Mouse (Mus musculus) cerebellum, adult 2 months (tissue): ENCODE measurements around the gene Kcnd3. TPM values are rescaled to one million over a fixed set of nuclear protein-coding genes. Genes with fewer than 3 reads are reported as not detected.
A peak's percentile ranks its signal among the peaks of the same experiment; 100 is the strongest.

ENCODE experiments used
- DNase-seq, 2 experiments: peaks; one replicate each; pipeline ENCODE4 v3.0.0; 2021
- H3K27ac ChIP-seq: fragments of 200-500 bp; 2 replicates; pipeline ENCODE4 v1.5.1; 2012; ENCODE audit warnings: low read length, control low read depth, inconsistent platforms; ENCODE audit not compliant: insufficient read depth
- H3K27me3 ChIP-seq: fragments of 200-500 bp; 2 replicates; pipeline ENCODE4 v1.6.1; 2012; ENCODE audit warnings: inconsistent platforms, mild to moderate bottlenecking, low read length, moderate library complexity; ENCODE audit not compliant: control insufficient read depth, insufficient read depth
- H3K4me1 ChIP-seq: fragments of 200-500 bp; 2 replicates; pipeline ENCODE4 v1.6.1; 2011; ENCODE audit warnings: low read length; ENCODE audit not compliant: control insufficient read depth, insufficient read depth
- H3K4me3 ChIP-seq: fragments of 200-500 bp; replicated peaks from 2 replicates; pipeline ENCODE3; 2011; ENCODE audit warnings: mild to moderate bottlenecking, low read depth, low read length, control low read depth; ENCODE audit not compliant: insufficient read depth
- CTCF ChIP-seq: fragments of 200-500 bp; IDR thresholded peaks from 2 replicates; pipeline ENCODE4 v1.5.1; 2011; ENCODE audit warnings: low read depth, mild to moderate bottlenecking, control low read depth, low read length, moderate library complexity, borderline replicate concordance; ENCODE audit not compliant: insufficient read depth
- POLR2A ChIP-seq: fragments of 200-500 bp; IDR thresholded peaks from 2 replicates; pipeline ENCODE4 v1.6.1; 2011; ENCODE audit warnings: low read length, control low read depth, borderline replicate concordance; ENCODE audit not compliant: insufficient read depth
- WGBS: fragments of 180-500 bp; shearing (Covaris S2); methylation state at CpG from one replicate; pipeline ENCODE4 v1.1.7; 2018; 5-methylcytosine and 5-hydroxymethylcytosine counted together
- polyA plus RNA-seq: library from polyadenylated mRNA; depleted of rRNA; stranded (reverse); fragments of >200 nt; gene quantifications from 2 replicates; pipeline ENCODE4 v1.2.3, GENCODE M21; 2012

Gene Kcnd3
- polyA plus RNA-seq, 1 experiment = 29.2 TPM

DNA sequence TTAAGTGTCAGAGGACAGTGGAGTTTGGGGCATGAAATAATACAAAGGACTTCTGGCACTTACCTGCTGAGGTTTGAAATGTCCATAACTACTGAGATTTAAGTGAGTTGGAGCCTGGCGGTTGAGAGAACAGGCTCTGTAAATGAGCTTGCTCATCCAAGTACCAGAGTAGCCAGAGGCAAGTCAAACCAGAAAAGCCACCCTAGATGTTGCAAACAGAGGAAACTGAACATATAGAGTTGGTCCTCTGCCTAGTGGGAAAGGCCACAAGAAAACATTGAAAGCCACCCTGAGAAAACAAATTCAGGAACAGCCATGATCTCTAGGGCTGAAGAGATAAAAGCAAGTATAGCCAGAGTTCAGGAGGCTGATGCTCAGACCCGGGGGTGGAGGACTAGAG is 121.0 kb downstream of the Kcnd3 start:
- 95% methylated on average over 2 of the region's 2 CpGs for WGBS
- H3K4me3 ChIP-seq = no peak overlapping the region
- peaks cover 11% of the 10 kb centered on the region for H3K4me1 ChIP-seq
- no peak for TF ChIP-seq CTCF
- no peak for TF ChIP-seq POLR2A
- no peaks in the 10 kb centered on the region for H3K27me3 ChIP-seq
- H3K27ac ChIP-seq = no peak overlapping the region
- no peak for DNase-seq

DNA sequence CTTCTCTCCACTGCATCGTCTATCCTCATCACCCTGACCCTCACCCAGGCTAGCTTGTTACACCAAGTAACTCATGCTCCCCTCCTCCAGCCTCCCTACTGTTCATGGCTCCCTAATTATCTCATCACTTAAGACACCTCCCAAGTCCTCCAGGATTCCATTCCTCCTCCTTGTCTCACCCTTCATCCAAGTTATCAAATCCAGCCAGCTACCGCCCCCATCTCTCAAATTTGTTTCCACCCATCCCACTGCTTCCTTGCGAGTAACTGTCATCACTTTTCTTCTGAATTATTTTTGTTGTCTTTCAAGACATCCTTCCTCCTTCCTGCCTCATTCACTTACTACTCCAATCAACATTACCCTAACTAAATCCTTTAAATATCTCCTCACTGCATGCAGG is 126.2 kb downstream of the Kcnd3 start:
- Histone ChIP-seq H3K4me3 (no peak overlapping the region), H3K27ac (no peak overlapping the region), H3K27me3 (no peaks in the 10 kb centered on the region), H3K4me1 (peaks cover 4% of the 10 kb centered on the region; the same call in 1 of the 2 replicates)
- no peak for TF ChIP-seq POLR2A
- no peak for TF ChIP-seq CTCF
- 86% methylated on average over 3 of the region's 3 CpGs for WGBS
- DNase-seq = no peak

DNA sequence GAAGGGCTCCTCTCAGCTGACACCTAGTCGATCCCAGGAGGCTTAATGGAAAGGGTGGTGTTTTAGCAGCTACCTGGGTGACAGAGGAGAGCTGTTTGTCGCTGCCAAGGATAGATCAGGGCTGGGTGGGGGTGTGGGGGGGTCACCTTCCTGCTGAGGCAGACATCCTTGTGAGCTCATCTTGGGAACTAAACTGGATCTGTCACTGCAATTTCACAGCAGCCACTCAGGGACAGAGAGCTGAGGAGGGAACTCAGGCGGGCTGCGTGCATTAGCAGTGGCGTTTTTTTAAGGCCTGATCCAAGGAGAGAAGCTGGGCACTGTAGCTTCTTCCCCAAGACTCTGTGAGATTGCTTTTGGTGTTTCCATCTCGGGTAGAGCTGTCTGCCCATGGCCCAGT is 129.0 kb downstream of the Kcnd3 start:
- 65% methylated on average over 6 of the region's 6 CpGs for WGBS
- Histone ChIP-seq H3K27ac (no peak overlapping the region), H3K4me1 (peaks cover 7% of the 10 kb centered on the region), H3K27me3 (no peaks in the 10 kb centered on the region), H3K4me3 (no peak overlapping the region)
- DNase-seq = no peak
- no peak for TF ChIP-seq CTCF
- no peak for TF ChIP-seq POLR2A

GRCm38 (mm10) chr3:105585734-105586159 is 133.6 kb downstream of the Kcnd3 start:
- 48% methylated on average over 4 of the region's 4 CpGs for WGBS
- Histone ChIP-seq H3K4me3 (no peak overlapping the region), H3K27ac (no peak overlapping the region), H3K4me1 (peaks cover 17% of the 10 kb centered on the region), H3K27me3 (no peaks in the 10 kb centered on the region)
- no peak for DNase-seq
- TF ChIP-seq POLR2A (no peak), CTCF (no peak)

DNA sequence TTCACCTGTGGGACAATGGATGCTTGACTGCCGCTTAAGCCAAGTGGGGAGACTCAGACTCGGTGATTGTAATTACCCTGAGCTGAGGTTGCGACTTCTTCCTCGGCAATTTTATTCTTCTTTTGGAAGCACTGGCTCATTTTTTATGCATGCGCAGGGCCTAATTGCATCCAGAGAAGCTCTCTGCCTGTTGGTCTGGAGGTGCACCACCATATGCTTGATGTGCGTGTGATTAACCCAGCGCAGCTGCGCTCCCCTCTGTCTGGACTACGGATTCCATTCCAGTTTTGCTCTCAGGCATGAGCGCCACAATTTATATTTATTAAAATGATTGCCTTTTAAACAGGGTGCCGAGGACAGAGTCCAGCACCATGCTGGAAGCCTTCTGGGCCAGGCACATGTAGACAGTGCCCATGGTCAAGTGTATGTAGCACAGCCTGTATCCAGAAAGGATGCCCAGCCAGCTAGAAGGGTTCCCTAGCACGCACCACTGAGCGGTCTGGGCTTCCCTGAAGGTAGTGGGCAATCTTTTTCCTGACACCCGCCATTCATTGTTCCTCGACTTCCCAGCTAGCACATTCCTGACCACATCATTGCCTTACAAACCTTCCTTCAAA is 138.0 kb downstream of the Kcnd3 start:
- TF ChIP-seq CTCF (no peak), POLR2A (no peak)
- H3K4me1 ChIP-seq = peaks cover 34% of the 10 kb centered on the region
- no peak overlapping the region for H3K27ac ChIP-seq
- no peak overlapping the region for H3K4me3 ChIP-seq
- H3K27me3 ChIP-seq = no peaks in the 10 kb centered on the region
- 84% methylated on average over 15 of the region's 15 CpGs for WGBS
- no peak for DNase-seq

DNA sequence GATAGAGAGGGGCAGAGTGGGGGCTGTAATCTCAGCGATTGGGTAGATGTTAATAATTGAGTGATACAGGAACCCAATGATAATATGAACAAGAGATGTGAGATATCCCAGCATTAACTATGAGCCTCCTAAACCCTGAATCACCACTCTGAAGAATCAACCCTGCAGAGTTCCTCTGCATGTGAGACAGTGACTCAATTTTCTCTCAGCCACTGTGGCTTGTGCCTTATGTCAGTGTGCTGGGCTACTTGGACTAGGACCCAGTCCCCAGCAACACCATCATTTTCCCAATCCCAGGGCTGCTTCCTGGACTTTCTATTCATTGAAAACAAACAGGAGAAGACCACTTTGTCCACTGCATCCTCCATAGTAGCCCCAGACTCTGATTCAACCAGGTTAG is 139.6 kb downstream of the Kcnd3 start:
- no peak for DNase-seq
- 92% methylated on average over 1 of the region's 1 CpGs for WGBS
- peaks cover 32% of the 10 kb centered on the region for H3K4me1 ChIP-seq
- 0 out of 2 replicates have a peak overlapping the region, but pooled peaks have one; percentile 11 for H3K27ac ChIP-seq
- H3K27me3 ChIP-seq = no peaks in the 10 kb centered on the region
- H3K4me3 ChIP-seq = no peak overlapping the region
- no peak for TF ChIP-seq CTCF
- no peak for TF ChIP-seq POLR2A

GRCm38 (mm10) chr3:105592246-105592645 is 140.1 kb downstream of the Kcnd3 start:
- WGBS = 19% methylated on average over 2 of the region's 2 CpGs
- Histone ChIP-seq H3K4me1 (peaks cover 35% of the 10 kb centered on the region), H3K27ac (peak overlapping the region; percentile 11; the same call in 1 of the 2 replicates), H3K27me3 (no peaks in the 10 kb centered on the region), H3K4me3 (no peak overlapping the region)
- TF ChIP-seq POLR2A (no peak), CTCF (no peak)
- peak in 1 of 2 experiments; percentile 54 for DNase-seq

- no peak overlapping the region for H3K27ac ChIP-seq
- no peaks in the 10 kb centered on the region for H3K27me3 ChIP-seq
- 22% methylated on average over 4 of the region's 4 CpGs for WGBS
- no peak overlapping the region for H3K4me3 ChIP-seq
- TF ChIP-seq CTCF (no peak), POLR2A (no peak)
- DNase-seq = peak; percentile 54 to 77
- peaks cover 18% of the 10 kb centered on the region for H3K4me1 ChIP-seq
These were observed 148.4 kb downstream of the Kcnd3 start for GRCm38 (mm10) chr3:105600483-105600882.
